Mouse (Mus musculus) ovary, adult 18-20 months (tissue): Measurements from ENCODE around the gene Fam13a.

Experiments
- DNase-seq: peaks from one replicate; pipeline ENCODE4 v3.0.0; 2022; ENCODE audit warnings: low spot score, mixed read lengths

The Fam13a gene

DNA sequence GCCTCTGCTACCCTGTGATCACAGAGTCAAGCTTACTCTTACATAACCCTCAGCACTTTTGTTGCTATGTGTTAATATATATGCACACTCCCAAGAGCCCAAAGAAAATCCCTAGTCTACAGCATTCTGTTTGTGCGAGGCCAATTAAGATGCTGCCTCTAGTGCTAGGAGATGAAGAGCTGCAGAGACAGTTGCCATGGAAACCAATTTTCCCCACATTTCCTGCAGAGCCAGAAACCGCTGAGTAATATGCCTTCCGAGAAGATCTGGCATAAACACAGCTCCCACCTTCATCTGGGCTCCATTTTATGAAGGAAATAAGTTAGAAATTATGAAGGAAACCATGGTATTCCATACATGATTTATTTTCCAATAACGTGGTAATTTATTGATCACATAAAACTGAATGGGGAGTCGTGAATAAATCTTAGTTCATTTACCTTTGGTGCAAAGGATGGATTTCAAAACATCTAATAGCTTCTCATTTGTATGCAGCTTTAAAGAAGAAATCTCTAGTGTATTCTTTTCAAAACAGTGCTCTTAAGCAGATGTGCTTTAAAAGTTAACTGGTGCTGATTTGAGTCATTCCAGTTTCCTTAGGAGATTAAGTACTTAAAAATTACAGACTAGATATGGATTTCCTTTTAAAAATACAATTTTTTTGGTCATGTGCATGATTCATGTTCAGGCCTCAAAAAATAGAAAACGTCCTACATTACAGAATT is 91.0 kb downstream of the Fam13a start:
- no peak for DNase-seq

DNA sequence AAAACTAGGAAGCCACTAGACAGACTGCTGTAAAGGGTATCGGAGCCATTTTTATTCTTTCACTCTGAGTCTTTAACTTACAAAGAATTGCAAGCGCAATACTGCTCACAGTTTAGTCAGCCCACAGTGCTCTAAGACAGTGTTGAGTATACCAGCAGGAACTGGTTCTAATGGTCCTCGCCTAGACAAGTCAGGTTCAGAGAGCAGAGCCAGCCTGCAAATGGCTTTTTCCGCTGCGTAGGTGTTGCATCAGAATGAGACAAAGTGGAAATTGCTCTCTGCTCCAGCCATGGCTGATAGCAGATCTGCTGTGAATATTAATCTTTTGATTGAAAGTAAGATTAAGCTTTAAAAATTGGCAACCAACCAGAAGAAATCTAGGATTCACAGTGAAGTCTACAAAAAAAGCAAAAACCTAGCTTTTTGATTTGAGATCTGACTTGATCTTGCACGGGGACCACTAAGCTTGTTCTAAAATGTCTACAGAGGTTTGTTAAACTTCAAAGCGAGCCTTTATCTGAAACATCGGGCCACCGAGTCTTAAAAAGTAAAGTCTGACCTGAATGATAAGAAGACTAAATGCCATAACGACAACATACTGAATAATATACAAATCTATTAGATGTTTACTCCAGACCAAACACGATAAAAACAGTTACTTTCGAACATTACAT is 91.7 kb downstream of the Fam13a start:
- DNase-seq = no peak

DNA sequence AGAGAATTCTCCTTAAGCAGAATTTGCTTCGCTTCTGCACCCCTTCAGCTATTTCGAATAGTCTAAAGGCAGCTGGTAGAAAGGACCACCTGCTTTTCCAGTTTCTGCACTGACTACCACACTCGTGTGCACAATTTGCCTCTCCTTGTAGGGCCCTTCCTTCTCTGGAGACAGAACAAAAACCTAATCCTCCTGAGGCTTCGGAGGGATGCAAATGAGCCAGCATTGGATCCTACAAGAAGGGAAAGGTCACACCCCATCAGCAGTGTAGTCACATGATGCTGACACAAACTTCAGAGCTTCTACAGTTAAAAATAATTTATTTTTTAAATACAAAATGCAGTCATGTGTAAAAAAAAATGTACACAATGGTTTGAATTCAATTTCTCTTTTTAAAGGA is 93.2 kb downstream of the Fam13a start:
- DNase-seq = no peak

DNA sequence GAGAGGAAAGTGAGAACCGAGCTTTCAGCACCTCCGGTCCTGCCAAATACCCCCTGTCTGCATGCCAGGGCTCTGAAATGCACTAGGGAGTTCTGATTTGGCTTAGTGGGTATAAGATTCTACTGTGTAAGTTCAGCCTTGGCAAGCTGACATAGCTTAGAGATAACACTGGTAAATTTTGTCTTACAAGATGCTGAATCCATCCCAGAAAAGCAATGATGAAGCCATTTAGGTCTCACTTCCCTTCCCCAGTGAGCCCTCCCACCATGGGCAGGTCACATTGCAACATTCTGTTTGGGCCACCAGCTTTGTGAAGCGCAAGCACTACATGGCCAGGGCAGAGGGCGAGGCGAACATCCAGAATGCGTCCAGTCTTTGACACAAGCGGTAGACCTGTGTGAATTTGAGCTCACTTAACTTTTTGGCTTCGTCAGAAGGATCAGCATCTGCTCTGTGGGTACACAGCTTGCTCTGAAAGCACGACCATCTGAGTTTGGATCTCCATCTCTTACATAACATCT is 94.4 kb downstream of the Fam13a start:
- DNase-seq = no peak

DNA sequence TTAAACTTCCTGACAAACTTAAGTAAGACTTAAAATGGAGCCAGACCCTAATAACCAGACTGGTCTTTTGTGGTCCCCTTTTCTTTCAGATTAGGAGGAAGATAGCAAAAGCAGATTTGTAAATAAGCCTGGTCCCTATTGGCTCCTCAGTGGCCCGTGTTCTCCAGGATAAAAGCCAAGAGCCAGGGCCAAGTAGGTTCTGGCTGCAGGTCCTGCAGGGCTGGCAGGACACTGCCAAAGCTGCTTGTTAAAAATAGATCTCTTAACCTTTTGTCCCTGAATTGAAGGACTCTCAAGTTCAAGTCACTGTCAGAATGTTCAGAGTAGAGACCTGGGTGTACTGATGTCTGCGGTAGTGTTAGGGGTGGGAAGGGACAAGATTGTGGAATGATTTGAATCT is 96.5 kb downstream of the Fam13a start:
- DNase-seq = no peak

DNA sequence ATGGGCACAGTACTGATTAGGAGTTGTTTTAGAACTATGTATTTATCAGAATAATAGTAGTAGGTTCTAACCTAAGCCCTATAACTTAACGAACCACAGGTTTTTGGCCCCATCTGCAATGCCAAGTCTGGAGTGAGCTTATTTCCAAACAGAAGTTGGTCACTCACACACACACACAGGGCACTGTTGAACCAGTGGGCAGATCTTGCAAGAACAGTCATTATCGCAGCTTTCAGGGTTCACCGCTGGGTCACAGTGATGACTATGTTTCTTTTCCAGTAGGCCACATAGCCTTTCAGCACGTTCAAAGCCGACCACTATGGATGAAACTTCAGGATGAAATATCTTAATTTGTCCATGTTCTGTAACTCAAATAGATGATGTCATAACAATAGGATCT is 101.8 kb downstream of the Fam13a start:
- DNase-seq = no peak

DNA sequence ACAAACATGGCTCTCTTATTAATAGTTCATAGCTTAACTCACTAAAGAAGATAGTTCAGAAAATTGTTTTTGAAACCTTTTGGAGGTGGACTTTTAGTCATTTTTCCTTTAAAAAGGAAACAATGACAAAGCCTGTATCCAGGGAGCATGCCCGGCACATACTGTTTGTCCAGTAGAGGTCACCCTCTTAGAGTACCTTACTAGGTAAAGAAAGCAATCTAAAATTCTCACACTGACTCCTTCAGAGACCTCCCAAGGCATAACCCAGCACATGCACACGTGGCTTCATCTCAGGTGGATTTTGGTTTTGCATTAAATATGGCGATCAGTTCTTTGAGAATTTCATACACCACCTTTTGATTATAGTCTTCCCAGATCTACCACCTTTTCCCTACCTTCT is 102.7 kb downstream of the Fam13a start:
- no peak for DNase-seq

DNA sequence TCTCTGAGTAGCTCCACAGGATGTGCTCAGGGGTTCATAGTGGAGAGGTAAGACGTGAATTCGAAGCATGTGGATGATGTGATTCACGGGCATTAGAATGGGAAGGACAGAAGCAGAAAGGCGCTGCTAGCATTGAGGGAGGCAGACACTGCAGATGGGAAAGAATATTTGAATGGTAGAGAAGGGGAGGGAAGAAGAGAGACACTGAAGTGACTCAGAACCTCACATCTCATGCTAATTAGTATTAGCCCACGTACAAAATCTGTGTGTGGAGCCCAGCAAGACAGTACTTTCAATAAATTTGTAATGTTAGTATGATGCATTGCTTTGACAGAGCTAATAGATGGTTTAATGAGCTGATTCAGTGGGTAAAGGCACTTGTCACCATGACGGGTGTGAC is 103.6 kb downstream of the Fam13a start:
- DNase-seq = no peak

DNA sequence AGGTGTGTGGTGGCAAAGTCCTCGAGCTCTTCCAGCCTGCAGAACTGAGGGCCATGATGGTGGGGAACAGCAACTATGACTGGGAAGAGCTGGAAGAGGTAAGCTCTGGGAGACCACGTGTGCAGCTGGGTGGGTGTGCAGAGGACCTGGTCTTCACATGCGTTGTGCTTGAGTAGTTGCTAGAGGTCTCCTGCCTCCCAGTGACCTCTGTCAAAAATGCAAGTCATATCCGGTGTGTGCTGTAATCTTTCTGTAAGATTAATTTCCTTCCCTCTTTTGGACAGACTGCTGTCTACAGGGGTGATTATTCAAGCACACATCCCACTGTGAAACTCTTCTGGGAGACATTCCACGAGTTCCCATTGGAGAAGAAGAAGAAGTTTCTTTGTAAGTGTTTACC is 107.9 kb downstream of the Fam13a start:
- DNase-seq = no peak

DNA sequence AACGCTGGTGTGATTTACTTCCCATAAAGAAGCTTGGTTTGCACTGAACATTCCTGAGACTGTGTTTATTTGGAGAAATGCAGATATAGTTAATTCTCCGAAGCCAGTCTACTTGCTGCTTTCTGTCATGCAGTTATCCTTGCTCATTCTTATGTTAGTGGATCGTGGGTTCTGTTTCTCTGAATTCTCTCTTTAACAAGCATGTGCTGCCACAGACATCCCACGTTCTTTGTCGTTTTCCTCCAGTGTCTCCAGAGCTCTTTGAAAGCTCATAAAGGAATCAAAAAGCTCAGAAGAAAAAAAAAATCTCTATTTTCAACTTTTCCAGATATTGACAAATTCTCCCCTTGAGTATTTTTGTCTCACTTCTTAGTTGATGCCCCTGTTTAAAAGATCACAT is 110.4 kb downstream of the Fam13a start:
- DNase-seq = no peak

DNA sequence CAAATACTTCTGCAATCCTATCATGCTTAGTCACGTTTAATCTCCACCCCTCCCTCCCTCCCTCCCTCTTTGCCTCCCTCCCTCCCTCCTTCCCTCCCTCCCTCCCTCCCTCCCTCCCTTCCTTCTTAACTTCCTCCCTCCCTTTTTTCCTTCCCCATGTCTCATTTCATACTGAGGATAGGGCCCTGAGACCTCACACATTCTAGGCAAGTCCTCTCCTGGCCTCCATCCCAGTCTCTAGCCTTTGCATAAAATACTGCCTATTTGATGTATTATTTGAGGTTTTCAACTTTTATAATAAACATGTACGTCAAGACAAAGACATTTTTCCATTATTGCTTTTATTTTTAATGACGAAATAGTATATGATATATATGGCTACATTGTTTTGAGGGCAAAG is 110.8 kb downstream of the Fam13a start:
- no peak for DNase-seq

DNA sequence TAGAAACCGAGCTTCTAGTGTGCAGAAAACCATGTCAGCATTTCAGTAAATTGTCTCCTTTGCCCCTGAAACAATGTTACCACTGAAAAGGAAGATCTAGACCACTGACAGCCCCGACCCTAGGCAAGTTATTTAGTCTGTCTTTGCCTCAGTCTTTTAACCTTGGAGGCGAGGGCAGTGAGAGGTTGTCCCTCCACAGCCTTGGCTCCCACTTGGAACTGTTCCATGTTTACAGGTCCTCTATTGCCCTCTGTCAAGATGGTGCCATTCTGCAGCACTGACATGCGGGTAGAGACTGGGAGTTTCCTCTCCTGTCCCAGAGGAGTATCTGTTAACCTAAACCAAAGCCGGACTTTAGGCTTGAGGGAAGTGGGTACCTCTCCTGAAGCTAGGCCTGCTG is 111.5 kb downstream of the Fam13a start:
- peak; percentile 58 for DNase-seq

DNA sequence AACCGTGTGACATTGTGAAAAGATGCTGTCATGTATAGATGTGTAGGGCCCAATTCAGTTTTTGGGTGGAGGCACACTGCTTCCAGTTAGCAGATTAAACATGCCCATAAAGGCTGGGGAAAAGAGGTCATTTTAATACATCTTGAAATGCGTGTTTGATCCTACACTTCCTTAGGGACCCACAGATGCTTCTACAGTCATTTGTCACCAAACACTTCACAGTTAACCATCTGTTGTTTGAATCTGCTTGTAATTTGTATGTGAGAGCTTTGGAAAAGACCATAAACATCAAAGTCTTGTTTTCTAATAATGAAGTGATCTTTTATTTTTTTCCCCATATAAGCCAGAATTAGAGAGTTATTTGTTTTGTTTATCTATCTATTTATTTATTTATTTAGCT is 116.6 kb downstream of the Fam13a start:
- DNase-seq = no peak

DNA sequence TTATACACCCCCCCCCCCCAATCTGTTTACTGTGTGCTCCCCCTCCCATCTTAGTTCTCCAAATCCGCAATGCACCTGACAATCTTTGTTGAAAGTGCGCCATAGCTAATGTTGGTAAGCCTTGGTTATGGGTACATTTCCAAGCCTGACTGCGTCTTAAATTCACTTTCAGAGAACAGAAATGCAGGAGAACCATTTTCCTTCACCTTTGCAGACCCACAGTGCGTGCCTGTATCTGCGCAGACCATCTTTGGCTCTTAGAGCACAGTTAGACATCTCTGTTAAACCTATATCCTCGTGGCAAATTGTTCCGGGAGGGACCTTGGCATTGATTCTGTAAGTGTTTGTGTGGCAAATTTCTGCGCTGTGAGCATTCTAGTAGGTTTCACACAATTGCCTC is 117.0 kb downstream of the Fam13a start:
- DNase-seq = no peak

DNA sequence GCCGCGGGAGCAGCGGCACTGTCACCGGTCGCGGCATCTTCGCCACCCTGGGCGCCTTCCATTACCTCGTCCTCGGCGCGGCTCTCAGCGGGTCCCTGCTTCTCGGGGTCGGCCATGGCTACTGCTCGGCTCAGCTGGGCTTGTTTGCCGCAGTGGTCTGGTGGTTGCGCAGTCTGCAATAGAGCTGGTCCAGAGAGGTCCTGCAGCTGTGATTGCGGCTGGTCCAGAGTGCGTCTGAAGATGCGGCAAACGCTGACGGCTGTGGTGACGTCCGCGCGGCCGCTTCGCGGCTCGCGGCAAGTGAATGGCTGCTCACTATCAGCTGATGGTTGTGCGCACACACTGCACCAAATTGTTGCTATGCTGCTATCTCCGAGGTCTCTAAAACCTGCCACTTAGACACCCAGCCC is 117.5 kb downstream of the Fam13a start, which contains the start of gene Nap1l5:
TSS of gene Nap1l5 (minus strand) at position 225 of the 410 bp plus-strand sequence.
- no peak for DNase-seq

DNA sequence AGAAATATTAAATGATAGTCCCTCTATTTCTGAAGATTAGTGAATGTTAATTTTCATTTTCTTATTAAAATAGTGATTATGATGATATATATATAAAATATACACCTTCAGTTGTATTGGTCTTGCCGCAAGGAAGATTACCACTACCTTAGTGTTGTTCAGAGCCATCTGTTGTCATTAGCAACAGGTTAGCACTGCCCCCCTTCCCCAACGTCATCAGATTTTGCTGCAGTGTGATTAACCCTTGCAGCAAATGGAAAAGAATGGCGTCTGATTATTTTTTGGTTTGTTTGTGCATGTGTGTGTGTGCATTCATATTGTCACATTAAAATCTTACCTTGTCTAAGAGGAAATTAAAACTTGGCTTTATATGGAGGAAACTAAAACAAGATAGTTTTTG is 119.8 kb downstream of the Fam13a start:
- no peak for DNase-seq

DNA sequence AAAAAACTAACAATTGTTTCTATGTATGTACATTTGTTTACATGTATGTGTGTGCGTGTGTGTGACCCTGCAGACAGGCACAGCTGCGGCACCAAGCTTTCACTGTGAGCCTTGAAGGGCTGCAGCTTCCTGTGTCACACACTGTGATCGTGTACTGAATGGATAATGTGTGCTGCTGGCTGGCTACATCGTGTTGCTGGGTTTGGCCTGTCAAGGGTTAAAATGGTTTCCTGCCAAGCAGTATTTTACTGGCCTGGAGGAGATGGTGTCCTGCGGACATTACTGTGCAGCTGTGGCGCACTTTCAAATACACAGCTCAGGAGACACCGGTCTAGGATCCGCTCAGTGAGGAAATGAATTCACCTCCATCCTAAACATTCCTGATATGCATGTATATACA is 121.2 kb downstream of the Fam13a start:
- no peak for DNase-seq

DNA sequence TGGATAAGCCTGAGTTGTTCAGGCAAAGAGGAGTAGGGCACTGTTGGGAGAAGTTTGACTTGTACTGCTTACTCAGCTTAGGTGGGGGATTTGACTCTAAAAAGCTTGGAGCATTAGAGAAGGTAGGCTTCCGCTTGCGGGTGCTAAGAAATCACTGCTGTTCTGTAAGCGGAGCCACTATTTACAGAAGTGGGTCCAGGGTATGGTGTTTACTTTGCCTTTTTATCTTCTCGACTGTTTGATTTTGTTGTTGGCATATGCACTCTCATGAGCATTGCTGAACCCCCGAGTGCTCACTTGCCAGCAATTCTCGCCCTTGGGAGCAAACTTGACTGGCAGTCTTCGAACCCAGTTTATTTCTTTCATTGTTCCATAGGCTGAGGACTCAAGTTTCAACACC is 123.8 kb downstream of the Fam13a start:
- no peak for DNase-seq

DNA sequence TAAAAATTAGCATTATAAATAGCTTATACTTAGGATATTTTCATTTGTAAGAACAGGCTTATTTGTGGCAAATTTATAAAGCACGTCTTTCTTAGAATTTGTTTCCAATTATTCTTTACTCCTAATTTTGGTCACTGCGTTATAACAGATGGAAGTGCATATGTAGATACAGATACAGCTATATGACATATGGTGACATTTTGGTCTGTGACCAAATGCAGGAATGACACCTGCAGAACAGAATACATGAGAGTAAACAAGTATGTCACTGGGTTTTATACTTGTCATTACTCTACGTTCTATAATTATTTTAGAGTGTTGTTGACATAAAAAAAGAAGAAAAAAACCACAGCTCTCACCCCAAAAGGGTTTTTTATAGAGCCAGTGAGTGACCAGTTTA is 125.3 kb downstream of the Fam13a start:
- no peak for DNase-seq

DNA sequence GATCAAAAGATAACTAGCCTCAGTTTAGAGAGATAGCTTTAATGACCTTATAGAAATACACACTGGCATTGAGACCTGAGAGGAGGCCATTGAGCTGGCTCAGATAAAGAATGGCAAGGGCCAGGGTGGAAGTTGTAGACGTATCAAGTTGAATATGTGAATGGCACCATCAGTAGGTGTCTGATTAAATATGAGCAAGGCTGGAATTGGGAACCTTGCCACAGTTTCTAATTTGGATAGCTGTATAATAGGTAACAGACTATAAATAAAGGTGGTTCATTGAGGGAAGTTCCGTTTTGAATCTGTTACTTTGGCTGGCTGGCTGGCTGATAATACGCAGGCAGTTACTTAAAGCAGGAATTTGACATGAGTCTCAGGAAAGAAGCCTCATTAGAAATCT is 127.7 kb downstream of the Fam13a start:
- DNase-seq = no peak

DNA sequence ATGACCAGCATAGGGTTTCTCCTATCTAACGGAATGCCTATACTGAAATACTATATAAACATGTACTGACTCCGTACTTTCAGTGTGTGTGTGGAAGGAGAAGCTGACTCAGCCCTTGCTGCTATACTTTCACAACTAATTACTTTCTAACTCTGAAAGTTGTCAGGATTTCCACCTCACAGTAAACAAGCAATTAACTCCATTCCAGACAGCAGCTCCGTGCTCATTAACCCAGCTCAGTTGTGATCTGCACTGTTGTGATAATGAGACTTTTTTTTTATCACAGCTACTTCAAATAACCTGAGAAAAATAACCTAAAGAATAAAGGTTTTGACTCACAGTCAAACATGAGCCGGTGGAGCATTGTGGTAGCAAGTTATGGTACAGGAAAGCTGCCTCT is 129.4 kb downstream of the Fam13a start:
- no peak for DNase-seq

DNA sequence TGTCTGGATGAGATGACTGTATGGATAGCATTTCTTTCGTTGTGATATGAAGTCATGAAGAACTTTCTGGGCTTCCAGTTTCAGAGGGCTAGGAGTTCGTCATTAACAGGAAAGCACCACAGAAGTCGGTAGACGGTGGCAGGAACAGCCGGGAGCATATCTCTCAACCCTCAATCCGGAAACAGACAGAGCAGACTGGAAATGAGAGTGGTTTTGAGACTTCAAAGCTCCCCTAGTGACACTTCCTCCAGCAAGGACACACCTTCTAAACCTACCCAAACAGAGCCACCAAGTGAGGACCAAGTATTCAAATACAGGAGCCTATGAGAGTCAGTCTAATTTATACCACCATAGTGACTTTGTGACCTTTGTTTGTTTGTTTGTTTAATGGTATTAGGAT is 131.0 kb downstream of the Fam13a start:
- no peak for DNase-seq

DNA sequence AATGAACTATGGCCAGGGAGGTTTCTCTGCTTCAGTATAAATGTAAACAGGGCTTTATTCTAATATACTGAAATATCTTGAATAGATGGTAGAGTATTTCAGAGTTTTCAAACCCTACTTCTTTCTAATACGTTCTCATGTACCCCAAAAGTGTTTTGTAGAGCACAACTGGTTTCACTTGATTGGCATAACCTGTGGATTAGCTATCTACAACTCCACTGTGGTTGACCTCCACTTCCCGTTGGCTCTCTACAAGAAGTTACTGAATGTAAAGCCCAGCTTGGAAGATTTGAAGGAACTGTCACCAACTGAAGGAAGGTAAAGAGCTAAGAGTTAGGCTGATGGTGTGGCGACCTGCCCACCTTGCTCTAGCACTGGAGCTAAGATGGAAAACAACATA is 134.4 kb downstream of the Fam13a start:
- no peak for DNase-seq

DNA sequence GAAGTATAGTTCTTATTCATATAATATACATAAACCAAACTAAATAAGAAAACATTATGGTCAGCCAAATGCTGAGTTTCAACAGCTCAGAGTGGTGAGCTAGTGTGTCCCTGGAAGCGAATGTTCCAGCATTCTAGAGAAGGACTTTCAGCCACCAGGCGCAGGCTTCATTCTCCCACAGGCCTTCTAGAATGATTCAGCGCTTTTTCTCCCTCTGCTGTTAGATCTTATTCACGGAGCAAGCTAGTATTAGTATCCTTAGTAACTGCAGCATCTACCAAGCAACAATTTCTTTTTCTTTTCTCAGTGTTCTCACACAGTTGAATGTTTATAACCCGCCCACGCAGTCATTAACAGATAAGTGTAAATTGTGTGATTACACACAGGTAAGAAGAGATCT is 142.1 kb downstream of the Fam13a start:
- DNase-seq = no peak
